In genomic region chr16:26371325-26372053, GRCm38 (mm10) we compare ENCODE assay signal across 8 mouse cellular contexts. TPM values are rescaled to one million over a fixed set of nuclear protein-coding genes. Genes with fewer than 3 reads are reported as not detected.
A peak's percentile ranks its signal among the peaks of the same experiment; 100 is the strongest.
DNase-seq lines count a peak whose midpoint lies in the region; ATAC-seq and TF ChIP-seq lines count a peak whose summit lies in the region.

TSS of gene Cldn1 (minus strand) at chr16:26371841.

- DNase-seq in ES-E14 (ENCODE audit: low read depth, low spot score) = peak; percentile 60
- DNase-seq in cerebellum, postnatal 10 days = peak; percentile 93 to 94
- DNase-seq in frontal cortex, postnatal 10 days (ENCODE audit: low spot score in 2 of 2) = peak; percentile 34 to 74
- DNase-seq in hindbrain, embryonic 10.5 days (ENCODE audit: low spot score) = peak; percentile 89
- DNase-seq in layer of hippocampus, adult 9-11 months = peak; percentile 67
- peak; percentile 63 for DNase-seq in ovary, adult 18-20 months (ENCODE audit: low spot score)
- DNase-seq in thymus, adult 18-20 months = peak; percentile 13 to 16

- no peak within 1 kb of the TSS for H3K27ac ChIP-seq in ES-E14 (ENCODE audit: insufficient read depth, low read depth, low read length, poor library complexity, severe bottlenecking)
- peak within 1 kb of the TSS; percentile 69 for H3K27ac ChIP-seq in hindbrain, embryonic 10.5 days
- no peak within 1 kb of the TSS for H3K27ac ChIP-seq in lung, embryonic 16.5 days (ENCODE audit: low read length)

- H3K9me3 ChIP-seq in ES-E14 (ENCODE audit: control insufficient read depth, insufficient read depth, low read depth, low read length) = no peaks in the 10 kb centered on the region
- no peaks in the 10 kb centered on the region for H3K9me3 ChIP-seq in hindbrain, embryonic 10.5 days
- H3K9me3 ChIP-seq in lung, embryonic 16.5 days (ENCODE audit: control insufficient read depth, low read length) = no peaks in the 10 kb centered on the region

- peaks cover 10% of the 10 kb centered on the region; the same call in 1 of the 2 replicates for H3K27me3 ChIP-seq in hindbrain, embryonic 10.5 days (ENCODE audit: insufficient read depth, poor library complexity, severe bottlenecking)
- H3K27me3 ChIP-seq in lung, embryonic 16.5 days (ENCODE audit: control insufficient read depth, insufficient read depth, low read depth, low read length) = no peaks in the 10 kb centered on the region; the same call in 1 of the 2 replicates

- H3K36me3 ChIP-seq in ES-E14 (ENCODE audit: control insufficient read depth, insufficient read depth, low read length, poor library complexity, severe bottlenecking) = no peaks in the 10 kb centered on the region
- no peaks in the 10 kb centered on the region for H3K36me3 ChIP-seq in hindbrain, embryonic 10.5 days
- no peaks in the 10 kb centered on the region for H3K36me3 ChIP-seq in lung, embryonic 16.5 days (ENCODE audit: control insufficient read depth, insufficient read depth, low read length)

- peaks cover 0 to 3% of the 10 kb centered on the region in 2 experiments; a peak in 1 of 4 replicates for H3K4me1 ChIP-seq in ES-E14 (ENCODE audit: control insufficient read depth in 2 of 2, insufficient read depth in 2 of 2, low read length in 2 of 2, poor library complexity in 1 of 2)
- peaks cover 9% of the 10 kb centered on the region; the same call in 1 of the 2 replicates for H3K4me1 ChIP-seq in hindbrain, embryonic 10.5 days (replicated peaks)
- H3K4me1 ChIP-seq in lung, embryonic 16.5 days (replicated peaks; ENCODE audit: control insufficient read depth, insufficient read depth, low read length) = 0 out of 2 replicates have a peak, but pooled peaks cover 3% of the 10 kb centered on the region

- in situ Hi-C loops in ES-E14 (cut with MboI; ENCODE audit: low sequenced_read_pairs in 2 of 2, unreplicated experiment in 2 of 2) = no loop called here

- peak; percentile 90 for ATAC-seq in lung, embryonic 16.5 days (ENCODE audit: low read depth)

- peak within 1 kb of the TSS; percentile 30 to 66; a peak in 3 of 4 replicates for H3K4me3 ChIP-seq in ES-E14 (ENCODE audit: insufficient read depth in 1 of 2, low read depth in 1 of 2, low read length in 2 of 2, poor library complexity in 1 of 2, severe bottlenecking in 1 of 2)
- peak within 1 kb of the TSS; percentile 62 for H3K4me3 ChIP-seq in hindbrain, embryonic 10.5 days
- peak within 1 kb of the TSS; percentile 62 for H3K4me3 ChIP-seq in lung, embryonic 16.5 days (ENCODE audit: low read length)

- WGBS in hindbrain, embryonic 10.5 days = 4% methylated on average over 33 of the region's 33 CpGs
- WGBS in lung, embryonic 16.5 days = 3% methylated on average over 33 of the region's 33 CpGs

- H3K9ac ChIP-seq in ES-E14 (ENCODE audit: insufficient read depth, low read depth, low read length, poor library complexity, severe bottlenecking) = peak within 1 kb of the TSS; percentile 55; the same call in 1 of the 2 replicates
- peak within 1 kb of the TSS; percentile 70 for H3K9ac ChIP-seq in lung, embryonic 16.5 days (ENCODE audit: low read length)

- H3K4me2 ChIP-seq in lung, embryonic 16.5 days (ENCODE audit: low read depth, low read length) = peak within 1 kb of the TSS; percentile 95

TF ChIP-seq in ES-E14, 5 proteins besides CTCF, POLR2A, EP300 and RAD21:
- TF ChIP-seq CHD2 (IDR thresholded peaks at IDR 0.05; ENCODE audit: low read depth, low read length) (no peak), ZC3H11A (IDR thresholded peaks at IDR 0.05; ENCODE audit: borderline replicate concordance, low read depth, low read length) (0 out of 2 replicates have a peak, but pooled peaks have one; percentile 2), MAFK (IDR thresholded peaks at IDR 0.05; ENCODE audit: insufficient read depth, low read depth, low read length) (no peak)
TF ChIP-seq in ES-E14: peak in this region for 1.

RNA-seq across cellular contexts. Expression of gene Cldn1, which starts in this region (rescaled TPM):
- 0.42 and 0.45 TPM in 2 replicates for total RNA-seq in ES-E14 (2012; rRNA removed)
- polyA plus RNA-seq in hindbrain, embryonic 10.5 days (2016; fragmentation: Nextera tagmentation; extraction: Ambion mirVana) = 6.2 and 8.9 TPM in 2 replicates
- polyA plus RNA-seq in lung, embryonic 16.5 days (2015; fragmentation: Nextera tagmentation; extraction: Ambion mirVana) = 19.4 and 21.0 TPM in 2 replicates

Comparison
In these comparisons a context has a peak if more than half of its experiments do, and no peak if none do; other contexts are left out.
1. Peak in DNase-seq, H3K4me3 ChIP-seq and H3K9ac ChIP-seq in ES-E14; RNA of the gene not detected or under 1 TPM.
2. DNase-seq: peak in every context shown above with its lines; median percentile 94 in cerebellum, postnatal 10 days; 89 in hindbrain, embryonic 10.5 days; 67 in layer of hippocampus, adult 9-11 months; 63 in ovary, adult 18-20 months; 60 in ES-E14; 54 in frontal cortex, postnatal 10 days; 14 in thymus, adult 18-20 months.